Mouse (Mus musculus) gonadal fat pad, adult 2 months (tissue): ENCODE measurements around the gene P4ha2. TPM values are rescaled to one million over a fixed set of nuclear protein-coding genes. Genes with fewer than 3 reads are reported as not detected.
"Not testable (repeated sequence)": the region's sequence is repeated elsewhere in the genome, so short reads cannot be mapped to it uniquely, and the experiment has no call there.

ENCODE experiments used
- DNase-seq: peaks from one replicate; pipeline ENCODE4 v3.0.0-alpha.2; 2012; ENCODE audit warnings: low read depth
- polyA plus RNA-seq: library from polyadenylated mRNA; depleted of rRNA; stranded (reverse); fragments of >200 nt; gene quantifications from 2 replicates; pipeline ENCODE4 v1.2.3, GENCODE M21; 2012

P4ha2 gene
- polyA plus RNA-seq, 1 experiment: 60.1 TPM

DNA sequence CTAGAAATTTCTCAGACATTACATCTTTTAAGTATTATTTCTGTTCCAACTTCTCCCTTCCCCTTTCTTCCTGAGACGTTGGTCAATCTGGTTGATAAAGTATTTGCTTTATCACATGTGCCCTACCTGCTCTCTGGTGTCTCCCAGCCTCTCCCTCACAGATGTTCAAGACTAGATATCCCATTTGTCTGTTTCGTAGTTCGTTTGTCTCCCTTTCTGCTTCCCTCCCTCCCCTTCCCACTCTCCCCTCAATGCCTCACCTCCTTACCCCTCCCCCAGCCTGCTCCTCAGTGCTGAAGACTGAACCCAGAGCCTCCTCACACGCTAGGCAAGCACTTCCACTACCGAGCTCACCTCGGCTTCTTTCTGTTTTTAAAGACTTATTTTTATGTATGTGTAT lies 35.0 kb downstream of the P4ha2 start:
- no peak for DNase-seq

DNA sequence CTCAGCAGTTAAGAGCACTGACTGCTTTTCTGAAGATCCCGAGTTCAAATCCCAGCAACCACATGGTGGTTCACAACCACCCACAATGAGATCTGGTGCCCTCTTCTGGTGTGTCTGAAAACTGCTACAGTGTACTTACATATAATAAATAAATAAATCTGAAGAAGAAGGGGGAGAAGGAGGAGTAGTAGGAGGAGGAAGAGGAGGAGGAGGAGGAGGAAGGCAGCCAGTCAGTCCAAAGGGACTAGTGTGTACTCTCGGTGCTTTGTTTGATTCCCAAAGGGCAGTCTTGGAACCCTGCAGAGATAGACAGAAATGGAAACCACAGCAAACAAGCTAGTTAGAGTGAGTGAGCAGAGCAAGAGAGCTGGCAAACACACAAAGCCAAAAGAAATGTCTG lies 40.3 kb downstream of the P4ha2 start:
- not testable (repeated sequence) for DNase-seq

DNA sequence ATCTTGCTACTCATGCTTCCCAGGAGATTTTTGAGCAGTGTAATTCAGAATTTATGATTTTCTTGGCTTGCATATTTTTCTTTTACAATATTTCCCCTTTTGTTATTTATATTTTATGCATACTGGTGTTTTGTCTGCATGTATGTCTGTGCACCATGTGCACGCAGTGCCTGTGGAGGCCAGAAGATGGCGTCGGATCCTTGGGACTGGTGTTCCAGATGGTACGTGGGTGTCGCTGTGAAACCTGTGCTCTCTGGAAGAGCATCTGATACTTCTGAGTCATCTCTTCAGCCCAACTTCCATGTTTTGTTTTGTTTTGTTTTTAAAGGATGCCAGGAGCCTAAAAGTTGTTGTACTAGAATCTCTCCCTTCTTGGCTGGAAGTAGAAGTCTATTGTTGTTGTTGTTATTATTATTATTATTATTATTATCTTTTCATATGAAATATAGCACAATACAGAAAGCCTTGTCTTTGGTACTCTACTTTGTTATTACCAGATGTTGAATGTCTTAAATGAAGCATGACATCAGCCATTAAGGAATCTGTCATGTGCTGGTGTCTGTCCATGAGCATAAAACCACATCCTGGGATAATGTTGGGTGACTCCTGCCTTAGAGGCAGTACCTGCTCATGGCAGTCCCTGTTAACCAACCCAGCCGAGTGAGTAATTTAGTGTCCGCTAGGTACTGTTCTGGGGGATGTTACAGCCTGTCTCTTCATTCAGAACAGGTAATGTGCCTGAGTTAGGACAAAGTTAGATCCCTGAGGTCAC lies 41.5 kb downstream of the P4ha2 start:
- no peak for DNase-seq

DNA sequence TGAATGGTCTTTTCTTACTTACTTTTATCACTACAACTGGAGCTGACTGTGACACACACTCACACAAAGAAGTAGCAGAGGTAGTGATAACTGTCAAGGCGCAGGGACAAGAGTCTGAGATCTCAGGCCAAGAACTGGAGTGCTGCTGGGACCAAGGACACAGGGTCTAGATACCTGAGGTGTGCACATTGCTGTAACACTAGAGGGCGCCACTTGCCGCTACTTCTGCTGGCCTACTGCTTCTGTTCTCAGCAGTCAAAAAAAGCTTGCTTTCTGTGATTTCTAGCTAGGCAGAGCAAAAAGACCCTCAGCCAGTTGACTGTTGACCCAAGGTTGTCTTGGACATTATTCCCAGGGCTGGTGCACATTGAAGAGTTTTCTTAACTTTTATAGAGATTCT lies 45.0 kb downstream of the P4ha2 start:
- no peak for DNase-seq

DNA sequence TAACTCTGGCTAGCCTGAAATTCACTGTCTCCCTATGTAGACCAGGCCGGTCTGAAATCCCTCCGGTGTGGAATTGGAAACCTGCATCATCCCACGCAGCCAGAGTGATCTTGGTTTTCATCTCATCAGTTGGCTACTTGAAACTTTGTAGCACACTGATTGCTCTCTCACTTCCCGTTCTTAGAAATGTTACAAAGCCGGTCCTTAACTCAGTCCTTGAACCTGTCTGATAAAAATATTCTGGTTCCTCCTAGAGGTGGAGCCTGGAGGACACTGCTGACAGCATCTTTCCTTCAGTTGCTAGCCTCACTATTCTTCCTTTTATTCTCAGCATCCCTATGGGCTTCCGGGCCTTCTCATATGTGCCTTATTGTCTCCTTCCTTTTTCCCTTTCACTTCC lies 46.1 kb downstream of the P4ha2 start:
- DNase-seq: no peak

DNA sequence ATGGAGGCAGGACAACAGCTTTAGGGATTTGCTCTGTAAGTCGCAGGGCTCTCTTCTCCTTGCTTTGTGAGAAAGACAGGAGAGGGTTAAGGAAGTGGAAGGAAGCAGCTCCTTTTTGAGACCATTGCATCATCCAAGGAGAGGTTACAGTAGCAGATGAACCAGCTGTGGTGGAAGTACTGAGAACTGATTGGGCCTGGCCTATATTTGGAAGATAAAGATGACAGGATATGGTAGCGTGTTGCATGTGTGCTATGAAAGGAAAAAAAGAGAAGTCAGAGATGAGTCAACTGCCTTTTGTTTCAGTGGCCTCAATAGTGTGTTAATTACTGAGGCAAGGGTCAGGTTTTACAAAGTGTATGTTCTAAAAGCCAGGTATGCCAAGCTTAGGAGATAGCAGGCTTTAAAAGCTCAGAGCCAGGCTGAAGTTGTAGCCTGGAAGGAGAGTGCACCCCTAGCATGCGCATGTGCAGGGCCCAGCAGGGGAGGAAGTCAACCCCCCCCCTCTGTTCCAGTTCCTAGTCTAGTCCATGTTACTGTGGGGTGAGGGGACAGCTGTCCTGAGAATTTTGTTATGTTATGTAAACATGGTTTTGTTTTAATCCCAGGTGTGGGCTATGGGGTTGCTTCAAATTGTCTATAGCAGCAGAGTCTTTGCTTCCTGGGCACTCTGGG lies 50.0 kb downstream of the P4ha2 start:
- DNase-seq: no peak

DNA sequence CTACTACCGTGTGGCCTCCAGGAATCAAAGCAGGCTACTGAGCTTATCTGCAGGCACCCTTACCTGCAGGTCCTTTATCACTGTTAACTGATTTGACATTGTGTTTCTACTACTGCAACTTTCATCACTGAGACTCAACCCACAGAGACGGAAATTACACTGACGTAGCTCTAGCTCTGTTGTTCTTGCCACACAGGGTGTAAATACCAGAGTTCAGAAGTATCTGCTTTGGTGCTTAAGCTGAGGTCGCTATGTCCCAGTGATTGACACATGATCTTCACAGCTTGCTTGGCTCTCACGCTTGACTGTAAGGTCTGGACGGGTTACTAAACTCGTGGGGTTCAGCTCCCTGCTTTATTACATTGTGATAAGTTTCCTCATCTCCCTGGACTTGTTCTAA lies 51.2 kb downstream of the P4ha2 start:
- DNase-seq: no peak

DNA sequence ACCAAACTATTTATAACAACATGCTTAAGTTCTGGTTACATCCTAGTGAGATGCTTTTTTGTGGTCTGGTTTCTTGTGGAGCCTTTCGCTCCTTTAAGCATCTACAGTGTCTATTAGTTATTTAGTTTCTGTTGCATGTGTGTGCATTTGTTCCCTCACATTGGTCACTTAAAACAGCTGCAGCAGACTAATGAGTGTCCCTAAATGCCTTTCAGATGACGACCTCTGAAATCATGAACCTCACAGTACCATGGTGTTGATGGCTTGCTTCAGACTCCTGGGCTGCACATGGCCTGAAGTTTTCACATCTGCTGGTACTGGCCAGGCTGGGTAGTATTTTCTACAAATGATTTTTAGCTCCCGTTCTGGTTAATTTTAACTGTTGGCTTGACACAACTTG lies 53.1 kb downstream of the P4ha2 start:
- DNase-seq: no peak

DNA sequence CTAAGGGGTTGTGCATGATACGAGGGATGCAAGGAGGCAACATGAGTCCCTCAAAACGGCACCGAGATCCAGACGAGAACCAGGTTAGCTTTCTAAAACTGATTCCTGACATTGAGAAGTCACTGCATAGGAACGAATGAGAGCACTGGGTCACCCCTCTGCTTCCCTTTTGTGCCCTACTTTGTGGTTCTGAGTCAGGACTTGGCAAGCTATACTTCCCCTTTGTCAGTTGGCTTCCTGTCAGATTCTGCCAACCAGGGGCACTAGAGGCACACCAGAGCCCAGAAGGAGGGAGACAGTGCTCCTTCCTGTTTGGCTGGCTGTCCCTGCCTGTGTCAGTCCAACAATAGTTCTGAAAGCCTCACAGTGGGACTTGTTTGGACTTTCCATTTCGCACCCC lies 56.0 kb downstream of the P4ha2 start:
- no peak for DNase-seq

DNA sequence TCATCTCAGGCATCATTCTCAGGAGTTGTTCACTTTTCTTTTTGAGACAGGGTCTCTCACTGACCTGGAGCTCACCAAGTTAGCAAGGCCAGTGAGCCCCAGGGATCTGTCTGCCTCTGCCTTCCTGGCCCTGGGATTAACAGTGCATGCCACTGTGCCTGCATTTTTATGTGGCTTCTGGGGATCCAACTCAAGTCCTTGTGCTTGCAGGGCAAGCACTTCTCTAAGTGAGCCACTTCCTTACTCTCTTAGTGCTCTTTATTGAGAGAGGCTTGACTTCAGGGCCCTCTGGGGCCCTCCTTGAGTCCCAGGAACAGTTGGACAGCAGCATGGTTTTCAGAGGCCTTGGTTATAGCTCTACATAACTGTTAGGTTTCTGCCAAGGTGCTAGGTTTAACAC lies 56.6 kb downstream of the P4ha2 start:
- DNase-seq: no peak

DNA sequence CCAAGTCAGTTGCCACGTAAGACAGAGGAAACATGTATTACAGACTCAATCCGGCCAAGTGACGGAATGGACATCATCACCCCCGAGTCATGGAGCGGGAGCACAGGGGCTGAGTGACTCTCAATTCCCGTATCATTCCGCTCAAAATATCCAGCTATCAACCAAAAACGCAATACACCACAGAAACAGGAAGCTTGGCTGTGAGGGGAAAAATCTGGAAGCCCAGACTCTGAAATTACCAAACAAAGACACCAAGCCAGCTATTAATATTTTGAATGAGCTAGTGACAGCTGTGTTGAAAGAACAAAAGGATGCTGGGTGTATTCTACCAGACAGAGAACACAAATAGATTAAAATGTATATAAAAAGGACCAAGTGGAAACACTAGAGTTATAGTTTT lies 57.7 kb downstream of the P4ha2 start:
- no peak for DNase-seq

DNA sequence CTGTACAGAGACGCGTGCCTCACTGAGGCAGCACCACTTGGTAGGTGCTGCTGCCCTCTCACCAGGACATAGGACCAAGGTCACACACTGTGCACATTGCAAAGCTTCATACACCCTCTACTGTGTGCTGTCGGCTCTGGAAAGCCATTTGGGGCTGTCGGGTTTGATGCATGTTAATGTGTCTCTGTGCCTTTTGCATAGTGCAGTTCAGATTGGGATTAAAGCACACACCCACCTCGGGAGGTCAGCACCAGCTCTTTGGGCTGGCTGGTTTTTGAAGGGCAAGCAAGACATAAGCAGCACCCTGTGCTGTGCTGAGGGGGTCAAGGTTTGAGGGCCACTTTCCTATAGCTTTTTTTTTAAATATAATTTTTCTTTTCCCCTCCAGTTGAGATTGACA lies 60.5 kb downstream of the P4ha2 start:
- no peak for DNase-seq

DNA sequence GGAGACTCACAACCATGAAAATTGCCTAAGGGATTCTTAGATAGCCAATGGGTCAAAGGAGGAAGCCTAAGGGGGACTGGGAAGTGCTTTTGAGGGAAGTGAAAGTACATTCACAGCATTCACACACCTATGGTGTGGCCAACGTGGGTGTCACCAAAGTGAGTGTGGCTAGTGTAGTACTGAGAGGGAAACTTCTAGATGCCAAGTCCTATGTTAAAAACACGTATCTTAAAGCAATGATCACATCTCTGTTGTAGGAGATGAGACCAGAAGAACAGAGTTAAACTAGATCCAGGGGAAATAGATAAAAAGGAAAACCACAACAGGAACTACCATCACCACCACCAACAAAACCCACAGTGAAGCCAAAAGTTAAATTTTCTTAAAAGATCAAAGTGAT lies 61.0 kb downstream of the P4ha2 start:
- DNase-seq: no peak

DNA sequence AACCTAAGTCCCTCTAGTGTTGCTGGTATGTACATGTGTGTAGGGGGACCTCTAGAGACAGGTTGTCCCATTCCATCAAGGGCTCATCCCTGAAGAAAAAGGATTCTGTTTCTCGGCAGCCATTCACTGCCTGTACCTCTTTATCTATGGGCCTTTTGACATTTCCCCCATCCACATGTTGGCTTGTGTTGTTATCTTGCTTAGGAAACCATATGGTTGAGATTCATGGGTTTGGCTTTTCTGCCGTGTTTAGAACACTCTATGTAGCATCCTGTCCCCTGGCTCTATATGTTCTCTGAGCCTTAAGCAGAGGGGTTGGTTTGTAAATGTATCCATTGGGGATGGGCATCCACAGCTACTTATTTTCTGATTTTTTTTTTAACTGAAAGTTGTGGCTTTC lies 61.6 kb downstream of the P4ha2 start:
- no peak for DNase-seq

DNA sequence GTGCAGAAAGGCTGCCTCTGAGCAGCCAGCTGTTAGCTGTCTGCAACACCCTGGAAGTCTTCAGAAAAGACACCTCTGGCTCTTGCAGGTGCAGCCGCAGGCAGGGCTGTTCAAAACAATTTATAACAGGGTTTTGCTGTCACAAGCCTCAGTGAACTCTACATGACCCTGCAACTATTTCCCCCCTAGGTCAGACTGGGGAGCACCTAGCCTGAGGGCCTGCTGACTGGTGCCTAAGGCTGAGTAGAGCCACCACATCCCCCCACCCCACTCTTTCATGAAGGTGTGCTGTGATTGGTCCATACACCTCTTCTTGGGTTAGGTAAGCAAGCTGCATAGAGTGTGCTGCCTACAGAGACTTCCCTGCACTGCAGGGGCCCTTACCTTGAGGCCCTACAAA lies 63.1 kb downstream of the P4ha2 start:
- no peak for DNase-seq

DNA sequence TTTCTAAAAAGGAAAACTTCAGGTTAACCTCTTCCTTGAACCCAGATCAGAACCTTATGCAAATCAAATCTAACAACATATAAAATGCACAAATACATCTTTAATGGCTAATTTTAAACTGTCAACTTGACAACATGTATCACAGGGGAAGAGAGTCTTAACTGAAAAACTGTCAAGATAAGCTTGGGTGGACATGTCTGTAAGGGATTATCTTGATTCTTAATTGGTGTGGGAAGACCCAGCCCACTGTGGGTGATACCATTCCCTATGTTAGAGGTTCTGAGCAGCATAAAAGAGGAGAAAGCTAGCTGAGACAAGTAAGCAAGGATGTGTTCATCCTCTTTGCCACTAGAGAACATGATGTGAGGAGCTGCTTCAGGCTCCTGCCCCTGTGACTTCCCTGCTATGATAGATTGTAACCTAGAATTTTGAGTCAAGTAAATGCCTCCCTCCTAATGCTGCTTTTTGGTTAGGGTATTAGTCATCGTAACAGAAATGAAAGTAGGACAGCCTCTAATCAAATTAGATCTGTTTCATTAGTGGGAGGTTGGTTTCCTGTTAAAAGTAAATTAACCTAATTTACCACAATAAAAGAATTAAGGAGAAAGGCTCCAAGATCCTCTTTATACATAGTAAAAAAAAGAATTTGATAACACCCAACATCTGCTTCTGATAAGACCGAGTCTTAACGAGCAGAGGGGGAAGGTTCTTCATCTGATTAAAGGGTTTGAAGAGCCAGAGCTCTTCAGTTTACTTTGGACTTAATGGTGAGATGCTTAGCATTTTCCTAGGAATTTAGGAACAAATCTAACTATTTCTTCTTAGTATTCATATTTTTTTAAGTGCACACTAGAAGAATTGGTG lies 69.8 kb downstream of the P4ha2 start:
- no peak for DNase-seq

DNA sequence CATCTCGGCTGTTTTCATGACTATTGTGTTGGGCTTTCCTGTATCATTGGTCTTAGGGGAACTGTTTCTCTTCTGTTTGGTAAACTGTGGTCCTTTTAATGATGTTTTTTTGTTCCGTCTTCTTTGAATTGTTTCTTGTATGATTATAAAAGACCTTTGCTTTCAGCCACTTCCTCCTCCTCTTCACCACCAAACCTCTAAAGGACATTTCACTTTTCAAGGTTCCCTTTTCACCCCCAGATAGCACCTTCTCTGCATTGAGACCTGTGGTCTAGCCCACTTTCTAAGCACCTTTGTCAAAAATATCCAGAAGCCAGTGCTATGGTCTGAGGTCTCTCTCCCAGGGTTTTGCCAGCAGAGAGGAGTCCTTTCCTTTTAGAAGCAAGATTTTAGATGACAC lies 71.3 kb downstream of the P4ha2 start:
- DNase-seq: no peak

DNA sequence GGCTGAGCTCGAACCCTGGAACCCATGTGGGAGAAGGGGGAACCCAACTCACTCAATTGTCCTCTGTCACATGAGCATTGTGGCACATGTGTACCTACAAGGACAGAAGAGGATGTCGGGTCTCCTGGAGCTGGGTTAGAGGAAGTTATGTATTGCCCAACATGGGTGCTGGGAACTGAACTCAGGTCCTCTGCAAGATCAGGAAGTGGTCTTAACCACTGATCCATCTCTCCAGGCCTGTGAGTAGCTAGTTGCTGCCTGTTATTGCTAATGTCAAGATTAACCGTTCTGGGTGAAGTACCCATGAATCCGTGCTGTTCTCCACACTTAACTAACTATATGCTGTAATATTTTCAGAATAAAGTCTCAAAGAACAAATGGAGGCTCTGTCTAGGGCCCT lies 74.3 kb downstream of the P4ha2 start:
- no peak for DNase-seq

DNA sequence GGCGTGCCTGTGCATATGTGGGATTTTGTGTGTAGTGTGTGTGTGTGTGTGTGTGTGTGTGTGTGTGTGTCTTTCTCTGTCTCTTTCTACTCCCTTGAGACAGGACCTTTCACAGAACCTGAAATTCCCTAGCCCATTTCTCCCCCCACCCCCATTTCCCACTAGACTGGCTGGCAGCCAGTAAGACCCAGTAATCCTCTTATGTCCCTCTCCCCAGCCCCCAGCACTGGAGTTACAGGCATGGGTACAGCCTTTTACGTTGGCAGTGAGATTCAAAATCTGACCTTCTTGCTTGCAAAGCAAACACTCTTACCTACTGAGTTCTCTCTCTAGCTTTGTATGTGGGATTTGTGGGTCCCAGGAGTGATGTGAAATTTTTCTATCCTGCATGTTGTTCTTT lies 75.0 kb downstream of the P4ha2 start:
- DNase-seq: no peak
